Mouse (Mus musculus) ES-Bruce4 (cell line): ENCODE data around the gene Sox8.
A peak's percentile ranks its signal among the peaks of the same experiment; 100 is the strongest.

Experiments used
- CTCF ChIP-seq: IDR thresholded peaks from one replicate; pipeline ENCODE4 v1.8.1; 2011; ENCODE audit warnings: low read depth, low read length
- EP300 ChIP-seq: IDR thresholded peaks from 2 replicates; pipeline ENCODE4 v1.6.1; 2011; ENCODE audit warnings: low read depth, low read length; ENCODE audit not compliant: insufficient read depth
- POLR2A ChIP-seq: IDR thresholded peaks from one replicate; pipeline ENCODE4 v1.8.1; 2011; ENCODE audit warnings: low read length; ENCODE audit not compliant: insufficient read depth

DNA sequence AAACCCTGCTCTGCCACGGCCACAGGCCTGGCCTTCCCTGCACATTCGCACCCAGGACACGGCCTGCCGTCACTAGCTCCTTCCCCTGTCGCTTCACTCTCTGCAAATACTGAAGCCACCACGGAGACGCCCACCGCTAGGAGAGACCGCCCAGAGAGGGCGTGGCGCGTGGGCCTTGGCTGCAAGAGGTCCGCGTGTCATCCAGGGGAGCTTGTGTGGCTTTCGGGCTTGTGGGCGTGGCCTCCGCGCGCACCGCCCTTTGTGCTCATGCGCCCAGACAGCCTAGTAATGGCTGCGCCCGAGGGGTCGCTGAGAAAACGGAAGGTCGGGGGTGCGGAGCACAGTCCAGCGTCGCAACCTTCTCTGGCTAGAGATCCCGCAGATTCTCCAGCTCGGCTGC lies 8.4 kb upstream of the Sox8 start, which contains the start of gene Lmf1:
- TF ChIP-seq POLR2A, result peak; percentile 27
- TF ChIP-seq EP300, result no peak
- TF ChIP-seq CTCF, result no peak
